Mouse (Mus musculus) intestine, postnatal 0 days (tissue): ENCODE results near the gene Ksr2. TPM values are rescaled to one million over a fixed set of nuclear protein-coding genes. Genes with fewer than 3 reads are reported as not detected.

Experiments used
- ATAC-seq: fragments of 200-750 bp; cut with Nextera tagmentation; 2 replicates; pipeline ENCODE4 v1.8.0; 2017; ENCODE audit warnings: mild to moderate bottlenecking, moderate TSS enrichment, moderate library complexity
- H3K27ac ChIP-seq: fragments of 300-500 bp; sonication (generic); 2 replicates; pipeline ENCODE4 v1.5.1; 2014; ENCODE audit warnings: mild to moderate bottlenecking, low read depth, low read length, moderate library complexity
- H3K27me3 ChIP-seq: fragments of 300-500 bp; sonication (generic); replicated peaks from 2 replicates; pipeline ENCODE4 v1.6.1; 2014; ENCODE audit warnings: low read length, mixed read lengths; ENCODE audit not compliant: control insufficient read depth, insufficient read depth
- H3K36me3 ChIP-seq: fragments of 300-500 bp; sonication (generic); 2 replicates; pipeline ENCODE4 v1.6.1; 2014; ENCODE audit warnings: mild to moderate bottlenecking, moderate library complexity; ENCODE audit not compliant: control insufficient read depth, insufficient read depth
- H3K4me1 ChIP-seq: fragments of 300-500 bp; sonication (generic); replicated peaks from 2 replicates; pipeline ENCODE4 v1.6.1; 2014; ENCODE audit warnings: antibody characterized with exemption, low read length, mixed read lengths; ENCODE audit not compliant: control insufficient read depth, insufficient read depth
- H3K4me2 ChIP-seq: fragments of 300-500 bp; sonication (generic); replicated peaks from 2 replicates; pipeline ENCODE4 v1.6.1; 2014; ENCODE audit warnings: low read depth, mild to moderate bottlenecking, moderate library complexity
- H3K4me3 ChIP-seq: fragments of 300-500 bp; sonication (generic); 2 replicates; pipeline ENCODE4 v1.5.1; 2014; ENCODE audit warnings: low read depth, low read length
- H3K9ac ChIP-seq: fragments of 300-500 bp; sonication (generic); 2 replicates; pipeline ENCODE4 v1.6.1; 2014; ENCODE audit warnings: mild to moderate bottlenecking, low read depth, low read length
- H3K9me3 ChIP-seq: fragments of 300-500 bp; sonication (generic); 2 replicates; pipeline ENCODE4 v1.6.1; 2016; ENCODE audit warnings: mixed run types; ENCODE audit not compliant: control insufficient read depth
- CTCF ChIP-seq: sonication (generic); IDR thresholded peaks from 2 replicates; pipeline ENCODE4 v1.5.1; 2016; ENCODE audit warnings: low read depth, mild to moderate bottlenecking, control low read depth, antibody characterized with exemption, moderate library complexity
- WGBS: fragments of 180-500 bp; shearing (Covaris S2); extraction: QIAGEN DNeasy Blood & Tissue Kit; methylation state at CpG from one replicate; pipeline ENCODE4 v1.1.7; 2014; 5-methylcytosine and 5-hydroxymethylcytosine counted together
- polyA plus RNA-seq: library from polyadenylated mRNA; unstranded; fragments of >200 nt; fragmentation: Nextera tagmentation; extraction: Ambion mirVana; gene quantifications from 2 replicates; pipeline ENCODE4 v1.2.1, GENCODE M21; 2015

The Ksr2 gene
- polyA plus RNA-seq, 1 experiment from 2014 or later, result 0.12 TPM

DNA sequence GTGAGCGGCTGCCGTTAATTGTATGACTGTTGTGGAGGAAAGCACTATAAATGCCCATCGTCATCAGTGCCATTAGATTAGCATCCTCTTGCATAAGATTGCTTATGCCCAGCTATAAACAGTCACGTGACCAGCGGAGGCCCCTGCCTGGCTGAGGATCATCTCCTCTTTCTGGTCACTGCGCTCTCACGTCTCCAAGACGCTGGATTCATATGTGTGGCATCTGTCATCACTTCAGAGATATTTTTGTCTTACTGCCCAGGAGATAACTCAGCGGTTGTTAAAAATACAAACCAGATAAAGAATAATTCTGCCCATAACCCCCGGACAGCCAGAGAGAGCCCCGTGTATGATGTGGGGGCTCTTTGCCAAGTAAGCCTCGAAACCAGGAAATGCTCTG is 298.4 kb downstream of the Ksr2 start:
- WGBS, result 53% methylated on average over 12 of the region's 12 CpGs
- no peak overlapping the region for H3K9ac ChIP-seq
- H3K27ac ChIP-seq, result no peak overlapping the region

DNA sequence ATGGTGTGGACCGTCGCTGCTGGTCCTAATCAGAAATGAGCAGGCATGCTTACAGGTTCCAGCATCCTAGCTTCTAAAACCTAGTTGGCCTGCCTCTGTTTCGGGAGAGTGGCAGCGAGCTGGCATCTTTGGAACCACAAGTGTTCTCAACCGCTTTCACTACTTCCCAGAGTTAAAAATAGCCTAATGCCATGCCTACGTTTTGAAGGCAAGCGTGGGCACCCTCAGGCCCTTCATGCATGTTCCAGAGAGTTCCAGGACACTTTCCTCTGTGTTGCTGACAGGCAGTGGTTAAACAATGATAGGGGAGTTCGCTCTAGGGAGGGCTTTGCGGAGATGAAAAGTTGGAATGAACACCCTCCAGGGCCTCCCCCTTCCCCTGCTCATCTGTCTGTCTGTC is 303.3 kb downstream of the Ksr2 start:
- Histone ChIP-seq H3K36me3 (no peaks in the 10 kb centered on the region), H3K4me1 (no peaks in the 10 kb centered on the region), H3K27ac (no peak overlapping the region), H3K27me3 (no peaks in the 10 kb centered on the region), H3K4me2 (no peak overlapping the region), H3K9me3 (no peaks in the 10 kb centered on the region), H3K4me3 (no peak overlapping the region), H3K9ac (no peak overlapping the region)
- TF ChIP-seq CTCF, result no peak
- no peak for ATAC-seq
- 89% methylated on average over 9 of the region's 9 CpGs for WGBS

More for the DNA sequence above, 298.4 kb downstream of the Ksr2 start:
- no peaks in the 10 kb centered on the region for H3K4me1 ChIP-seq
- no peak overlapping the region for H3K4me2 ChIP-seq
- no peaks in the 10 kb centered on the region for H3K27me3 ChIP-seq
- TF ChIP-seq CTCF, result no peak
- no peaks in the 10 kb centered on the region for H3K9me3 ChIP-seq
- H3K36me3 ChIP-seq, result no peaks in the 10 kb centered on the region
- no peak overlapping the region for H3K4me3 ChIP-seq
- ATAC-seq, result no peak

DNA sequence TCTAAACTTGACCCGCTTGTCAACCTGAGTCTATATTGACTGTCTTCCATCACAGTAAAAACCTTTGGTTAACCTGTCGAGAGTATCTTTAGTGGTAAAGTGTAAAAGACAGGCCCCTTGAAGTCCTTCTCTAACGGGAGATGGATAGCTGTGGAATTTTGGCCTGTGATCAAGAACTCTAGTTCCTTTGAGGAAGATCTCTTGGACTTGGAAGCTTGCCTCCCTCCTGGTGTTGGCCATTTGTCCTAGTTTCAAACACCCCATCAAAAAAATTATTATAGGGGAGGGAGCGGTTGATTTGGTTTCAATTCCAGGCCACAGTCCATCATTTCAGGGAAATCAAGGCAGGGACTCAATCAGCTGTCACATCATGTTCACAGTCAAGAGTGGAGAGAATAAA is 309.5 kb downstream of the Ksr2 start:
- no peaks in the 10 kb centered on the region for H3K27me3 ChIP-seq
- no peak overlapping the region for H3K4me3 ChIP-seq
- H3K36me3 ChIP-seq, result no peaks in the 10 kb centered on the region
- WGBS, result 73% methylated on average over 4 of the region's 4 CpGs
- no peaks in the 10 kb centered on the region for H3K9me3 ChIP-seq
- H3K9ac ChIP-seq, result no peak overlapping the region
- ATAC-seq, result no peak
- no peak for TF ChIP-seq CTCF
- no peak overlapping the region for H3K27ac ChIP-seq
- no peak overlapping the region for H3K4me2 ChIP-seq
- H3K4me1 ChIP-seq, result no peaks in the 10 kb centered on the region

DNA sequence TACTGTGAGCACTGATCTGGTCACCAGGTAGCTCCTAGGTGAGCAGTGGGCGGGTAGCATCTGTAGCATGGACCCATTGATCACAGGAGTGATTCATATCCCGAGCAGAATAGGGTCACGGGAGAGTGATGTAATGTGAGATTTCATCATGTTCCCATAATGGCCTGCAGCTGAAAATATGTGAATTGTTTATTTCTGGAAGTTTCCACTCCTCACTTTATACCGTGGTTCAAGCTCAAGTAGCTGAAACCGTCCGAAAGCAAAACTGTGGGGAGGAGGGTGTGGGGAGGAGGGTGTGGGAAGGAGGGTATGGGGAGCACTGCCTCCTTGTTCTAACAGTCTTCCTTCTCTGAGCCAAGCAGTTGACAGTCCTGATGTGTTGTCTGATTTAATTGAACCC is 312.7 kb downstream of the Ksr2 start:
- 54% methylated on average over 6 of the region's 6 CpGs for WGBS
- no peak overlapping the region for H3K4me3 ChIP-seq
- H3K9me3 ChIP-seq, result no peaks in the 10 kb centered on the region
- no peak for ATAC-seq
- no peak overlapping the region for H3K27ac ChIP-seq
- H3K27me3 ChIP-seq, result no peaks in the 10 kb centered on the region
- TF ChIP-seq CTCF, result no peak
- no peak overlapping the region for H3K4me2 ChIP-seq
- no peak overlapping the region for H3K9ac ChIP-seq
- H3K4me1 ChIP-seq, result no peaks in the 10 kb centered on the region
- H3K36me3 ChIP-seq, result no peaks in the 10 kb centered on the region

DNA sequence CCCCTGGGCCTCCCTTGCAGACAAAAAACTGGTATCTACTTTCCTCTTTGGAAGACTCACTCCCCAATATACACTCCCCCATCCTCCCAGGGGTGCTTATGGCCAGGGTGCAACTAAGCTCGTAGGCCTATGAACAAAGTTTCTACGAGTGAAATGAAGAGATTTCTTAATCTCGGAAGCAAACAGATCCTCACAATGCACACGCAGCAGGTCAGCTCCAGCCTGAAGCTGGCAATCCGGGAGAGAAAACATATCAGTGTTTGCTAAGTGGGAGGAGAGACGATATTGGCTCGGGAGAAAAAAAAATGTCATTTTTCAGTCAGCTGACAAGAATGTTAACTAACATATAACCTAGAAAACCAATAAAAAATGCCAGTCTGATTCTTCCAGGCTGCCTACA is 313.3 kb downstream of the Ksr2 start:
- Histone ChIP-seq H3K4me3 (no peak overlapping the region), H3K4me1 (no peaks in the 10 kb centered on the region), H3K4me2 (no peak overlapping the region), H3K9ac (no peak overlapping the region), H3K36me3 (no peaks in the 10 kb centered on the region), H3K9me3 (no peaks in the 10 kb centered on the region), H3K27me3 (no peaks in the 10 kb centered on the region), H3K27ac (no peak overlapping the region)
- no peak for ATAC-seq
- WGBS, result 31% methylated on average over 7 of the region's 7 CpGs
- TF ChIP-seq CTCF, result no peak

DNA sequence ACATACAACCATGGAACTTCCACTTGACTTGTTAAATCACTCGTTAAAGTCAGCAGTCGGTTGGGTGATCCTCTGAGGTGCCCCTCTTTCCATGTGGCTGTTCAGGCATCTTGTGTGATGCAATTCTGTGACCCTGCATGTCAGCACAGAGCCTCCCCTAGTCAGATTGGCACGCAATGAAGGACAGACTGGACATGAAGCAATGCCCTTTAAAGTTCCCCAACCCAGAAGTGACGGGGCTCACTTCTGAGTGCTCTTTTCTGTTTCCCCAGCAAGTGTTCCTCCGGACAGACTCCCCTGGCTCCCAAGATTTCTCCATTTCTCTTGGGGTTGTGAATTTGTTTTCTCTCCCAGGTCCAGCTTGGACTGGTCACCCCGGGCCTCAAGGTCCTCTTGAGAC is 317.5 kb downstream of the Ksr2 start:
- no peaks in the 10 kb centered on the region for H3K9me3 ChIP-seq
- no peaks in the 10 kb centered on the region for H3K27me3 ChIP-seq
- ATAC-seq, result no peak
- WGBS, result 85% methylated on average over 6 of the region's 6 CpGs
- H3K4me2 ChIP-seq, result no peak overlapping the region
- TF ChIP-seq CTCF, result no peak
- H3K4me3 ChIP-seq, result no peak overlapping the region
- H3K9ac ChIP-seq, result no peak overlapping the region
- no peaks in the 10 kb centered on the region for H3K36me3 ChIP-seq
- H3K4me1 ChIP-seq, result no peaks in the 10 kb centered on the region
- H3K27ac ChIP-seq, result no peak overlapping the region

DNA sequence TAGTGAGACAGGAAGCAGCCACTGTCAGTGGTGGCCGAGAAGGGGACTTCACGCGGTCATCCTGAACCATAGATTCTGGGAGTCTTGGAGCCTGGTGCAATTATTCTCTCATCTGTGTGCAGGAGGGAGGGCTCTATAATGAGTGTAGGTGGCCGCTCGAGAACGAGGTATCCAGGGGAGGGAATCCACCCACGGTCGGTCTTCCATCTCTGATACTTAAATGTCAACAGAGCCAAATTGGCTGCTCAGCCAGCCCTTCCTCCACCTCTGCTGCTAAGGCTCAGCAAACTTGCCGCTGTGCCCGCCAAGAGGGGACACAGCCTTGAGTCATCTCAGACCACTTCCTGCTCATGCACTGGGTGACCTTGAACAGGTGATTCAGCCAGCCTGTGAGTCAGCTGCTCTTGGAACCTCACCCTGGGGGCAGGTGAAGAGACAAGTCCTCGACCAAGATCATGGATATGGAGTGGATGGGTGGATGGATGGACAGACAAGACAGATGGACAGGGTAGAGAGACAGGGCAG is 330.9 kb downstream of the Ksr2 start:
- Histone ChIP-seq H3K4me2 (no peak overlapping the region), H3K4me3 (no peak overlapping the region), H3K9me3 (no peaks in the 10 kb centered on the region), H3K4me1 (no peaks in the 10 kb centered on the region), H3K27me3 (no peaks in the 10 kb centered on the region), H3K36me3 (no peaks in the 10 kb centered on the region), H3K9ac (no peak overlapping the region), H3K27ac (no peak overlapping the region)
- 57% methylated on average over 11 of the region's 11 CpGs for WGBS
- TF ChIP-seq CTCF, result no peak
- no peak for ATAC-seq
